Mouse (Mus musculus) ES-E14 (cell line): Measurements from ENCODE around the gene Gm5431.

ENCODE experiments used
- CHD2 ChIP-seq: IDR thresholded peaks from 2 replicates; pipeline ENCODE4 v1.6.1; 2014; ENCODE audit warnings: mild to moderate bottlenecking, low read depth, low read length, inconsistent platforms
- MAFK ChIP-seq: IDR thresholded peaks from 2 replicates; pipeline ENCODE4 v1.6.1; 2014; ENCODE audit warnings: mild to moderate bottlenecking, low read depth, low read length, inconsistent platforms; ENCODE audit not compliant: insufficient read depth
- ZNF384 ChIP-seq: IDR thresholded peaks from 2 replicates; pipeline ENCODE4 v1.6.1; 2012; ENCODE audit warnings: low read depth, low read length, inconsistent platforms

DNA sequence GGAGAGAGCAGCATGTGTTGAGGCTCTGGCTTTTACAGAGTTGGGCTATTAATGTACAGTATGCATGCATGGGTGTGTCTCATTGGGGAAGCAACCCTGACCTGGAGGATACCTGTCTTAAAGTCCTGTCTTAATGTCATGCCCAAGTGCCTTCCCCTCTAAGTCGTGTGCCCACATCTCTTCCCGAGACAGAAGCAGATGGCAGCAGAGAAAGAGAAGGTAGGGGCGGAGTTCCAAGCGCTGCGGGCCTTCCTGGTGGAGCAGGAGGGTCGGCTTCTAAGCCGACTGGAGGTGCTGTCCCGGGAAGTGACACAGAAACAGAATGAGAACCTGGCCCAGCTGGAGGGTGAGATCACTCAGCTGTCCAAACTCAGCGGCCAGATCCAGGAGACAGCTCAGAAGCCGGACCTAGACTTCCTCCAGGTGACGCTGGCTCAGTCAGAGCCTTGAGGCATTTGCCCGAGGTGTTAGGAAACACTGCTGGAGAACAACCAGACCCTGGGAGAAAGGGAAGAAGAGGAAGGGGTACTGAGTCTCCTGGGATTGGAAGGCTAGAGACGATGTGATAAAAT is 56.7 kb downstream of the Gm5431 start:
- TF ChIP-seq MAFK, result no peak
- TF ChIP-seq ZNF384, result no peak
- no peak for TF ChIP-seq CHD2
